16 mouse cellular contexts compared by ENCODE assay signal in the genomic region with DNA sequence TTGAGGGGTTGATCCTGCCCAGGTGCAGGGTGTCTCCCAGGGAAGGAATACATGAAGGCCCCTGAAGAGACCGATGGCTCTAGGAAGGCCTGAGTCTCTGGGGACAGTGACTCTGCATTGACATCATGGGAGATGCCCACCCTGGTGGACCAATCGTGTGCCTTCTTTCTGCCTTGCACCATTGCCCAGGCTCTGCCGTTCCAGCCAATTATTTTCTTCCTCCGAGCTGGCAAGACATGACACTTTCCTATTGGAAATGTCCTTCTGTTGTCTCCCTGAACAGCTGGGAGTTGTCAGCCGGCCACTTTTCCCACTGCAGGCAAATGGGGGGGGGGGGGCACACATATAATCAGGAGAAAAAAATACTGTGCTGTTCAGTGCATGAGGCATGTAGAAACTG. TPM values are rescaled to one million over a fixed set of nuclear protein-coding genes. Genes with fewer than 3 reads are reported as not detected.
A peak's percentile ranks its signal among the peaks of the same experiment; 100 is the strongest.
DNase-seq lines count a peak whose midpoint lies in the region; ATAC-seq and TF ChIP-seq lines count a peak whose summit lies in the region.
"Had no signal": no experiment of that assay in that cellular context is flagged by ENCODE, and none has a peak within 500 bp of the region (broad histone marks: within the 10 kb centered on the region; RNA-seq: fewer than 3 reads in every experiment).

No protein-coding gene starts in this region.

- DNase-seq in gastrocnemius, adult 2 months = peak; percentile 23
- no peak for DNase-seq in gastrocnemius, adult 18-20 months (ENCODE audit: low spot score)
- peak; percentile 50 for DNase-seq in kidney, postnatal 10 days
- no peak for DNase-seq in kidney, adult 11 months
- DNase-seq in lung, postnatal 10 days = peak; percentile 58
- no peak for DNase-seq in adipocyte (ENCODE audit: low spot score)
- DNase-seq in thymus, postnatal 10 days (ENCODE audit: low spot score in 2 of 2) = no peak
- DNase-seq: adrenal gland, postnatal 14 days; B cell, adult 2 months; cerebellum, postnatal 25 days; gastrocnemius, postnatal 25 days had no signal

- H3K4me3 ChIP-seq in gastrocnemius, adult 2 months = no peak overlapping the region
- no peak overlapping the region for H3K4me3 ChIP-seq in forebrain, embryonic 15.5 days
- H3K4me3 ChIP-seq: heart, embryonic 13.5 days; intestine, embryonic 15.5 days; midbrain, embryonic 15.5 days; neural tube, embryonic 13.5 days had no signal

- 0 out of 2 replicates have a peak, but pooled peaks cover under 1% of the 10 kb centered on the region for H3K4me1 ChIP-seq in forebrain, embryonic 15.5 days
- H3K4me1 ChIP-seq: midbrain, embryonic 15.5 days had no signal

- no peak overlapping the region for H3K9ac ChIP-seq in forebrain, embryonic 15.5 days (replicated peaks)
- H3K9ac ChIP-seq: heart, embryonic 13.5 days; intestine, embryonic 15.5 days; midbrain, embryonic 15.5 days; neural tube, embryonic 13.5 days had no signal

- no peaks in the 10 kb centered on the region for H3K27me3 ChIP-seq in forebrain, embryonic 15.5 days
- H3K27me3 ChIP-seq: heart, embryonic 13.5 days; intestine, embryonic 15.5 days; midbrain, embryonic 15.5 days; neural tube, embryonic 13.5 days had no signal

- intact Hi-C loops in gastrocnemius, adult 2 months (cut with DNase I) = no loop called here

- no peaks in the 10 kb centered on the region for H3K36me3 ChIP-seq in forebrain, embryonic 15.5 days
- H3K36me3 ChIP-seq: heart, embryonic 13.5 days; intestine, embryonic 15.5 days; midbrain, embryonic 15.5 days; neural tube, embryonic 13.5 days had no signal

- H3K4me2 ChIP-seq in forebrain, embryonic 15.5 days (replicated peaks) = no peak overlapping the region
- H3K4me2 ChIP-seq: heart, embryonic 13.5 days; intestine, embryonic 15.5 days; midbrain, embryonic 15.5 days; neural tube, embryonic 13.5 days had no signal

- H3K9me3 ChIP-seq in forebrain, embryonic 15.5 days = no peaks in the 10 kb centered on the region
- H3K9me3 ChIP-seq: heart, embryonic 13.5 days; intestine, embryonic 15.5 days; midbrain, embryonic 15.5 days; neural tube, embryonic 13.5 days had no signal

- ATAC-seq in forebrain, embryonic 15.5 days (replicated peaks) = peak; percentile 42
- ATAC-seq: intestine, embryonic 15.5 days; midbrain, embryonic 15.5 days had no signal

- 45% methylated on average over 5 of the region's 5 CpGs for WGBS in forebrain, embryonic 15.5 days

- H3K27ac ChIP-seq in gastrocnemius, adult 2 months = peak overlapping the region; percentile 20
- peak overlapping the region; percentile 8; the same call in 1 of the 2 replicates for H3K27ac ChIP-seq in forebrain, embryonic 15.5 days (replicated peaks)
- H3K27ac ChIP-seq: heart, embryonic 13.5 days; intestine, embryonic 15.5 days; midbrain, embryonic 15.5 days; neural tube, embryonic 13.5 days had no signal

- TF ChIP-seq CTCF in gastrocnemius, adult 2 months (IDR thresholded peaks at IDR 0.05) = no peak

RNA-seq across cellular contexts. Expression of gene Tob1, which starts 43.0 kb away (rescaled TPM):
- total RNA-seq in gastrocnemius, adult 2 months (2021) = 100 to 1,000 TPM; 177 to 277 TPM
- total RNA-seq in gastrocnemius, adult 18-20 months (2021) = 100 to 1,000 TPM; 215 to 238 TPM
- polyA plus RNA-seq in forebrain, embryonic 15.5 days (2015; fragmentation: Nextera tagmentation; extraction: Ambion mirVana) = 45.8 and 46.5 TPM in 2 replicates

Comparison
In these comparisons a context has a peak if more than half of its experiments do, and no peak if none do; other contexts are left out.
1. DNase-seq: peak in gastrocnemius, adult 2 months (single experiment), kidney, postnatal 10 days (single experiment) and lung, postnatal 10 days (single experiment); none in gastrocnemius, adult 18-20 months (single experiment), kidney, adult 11 months (single experiment), adipocyte (single experiment) and thymus, postnatal 10 days (0 of 2).